Mouse (Mus musculus) stomach, postnatal 0 days (tissue): Measurements from ENCODE around the gene Upp2. TPM values are rescaled to one million over a fixed set of nuclear protein-coding genes. Genes with fewer than 3 reads are reported as not detected.
A peak's percentile ranks its signal among the peaks of the same experiment; 100 is the strongest.

Source experiments
- ATAC-seq: fragments of 200-750 bp; cut with Nextera tagmentation; 2 replicates; pipeline ENCODE4 v1.8.0; 2017; ENCODE audit not compliant: low FRiP score, low TSS enrichment
- DNase-seq: peaks from one replicate; pipeline ENCODE4 v3.0.0-alpha.2; 2016; ENCODE audit warnings: low spot score
- H3K27ac ChIP-seq: fragments of 300-500 bp; sonication (generic); replicated peaks from 2 replicates; pipeline ENCODE4 v1.5.1; 2014; ENCODE audit warnings: mild to moderate bottlenecking, control low read depth
- H3K27me3 ChIP-seq: fragments of 300-500 bp; sonication (generic); 2 replicates; pipeline ENCODE4 v1.6.1; 2014; ENCODE audit warnings: low read length; ENCODE audit not compliant: control insufficient read depth, insufficient read depth
- H3K36me3 ChIP-seq: fragments of 300-500 bp; sonication (generic); 2 replicates; pipeline ENCODE4 v1.6.1; 2014; ENCODE audit warnings: low read length, mixed read lengths; ENCODE audit not compliant: control insufficient read depth, insufficient read depth
- H3K4me1 ChIP-seq: fragments of 300-500 bp; sonication (generic); replicated peaks from 2 replicates; pipeline ENCODE4 v1.6.1; 2014; ENCODE audit warnings: antibody characterized with exemption; ENCODE audit not compliant: control insufficient read depth, insufficient read depth
- H3K4me2 ChIP-seq: fragments of 300-500 bp; sonication (generic); replicated peaks from 2 replicates; pipeline ENCODE4 v1.6.1; 2014; ENCODE audit warnings: low read depth, mild to moderate bottlenecking, control low read depth, moderate library complexity
- H3K4me3 ChIP-seq: fragments of 300-500 bp; sonication (generic); 2 replicates; pipeline ENCODE4 v1.5.1; 2014; ENCODE audit warnings: low read depth, low read length, control low read depth
- H3K9ac ChIP-seq: fragments of 300-500 bp; sonication (generic); 2 replicates; pipeline ENCODE4 v1.6.1; 2014; ENCODE audit warnings: mild to moderate bottlenecking, low read length, control low read depth, mixed read lengths
- H3K9me3 ChIP-seq: fragments of 300-500 bp; sonication (generic); 2 replicates; pipeline ENCODE4 v1.6.1; 2016; ENCODE audit warnings: low read length; ENCODE audit not compliant: control insufficient read depth
- CTCF ChIP-seq: IDR thresholded peaks from 2 replicates; pipeline ENCODE4 v1.5.1; 2016; ENCODE audit warnings: antibody characterized with exemption, low read depth, mild to moderate bottlenecking, moderate library complexity
- EP300 ChIP-seq: optimal IDR thresholded peaks from 2 replicates; pipeline ENCODE3; 2016; ENCODE audit warnings: antibody characterized with exemption
- WGBS: fragments of 180-500 bp; shearing (Covaris S2); extraction: QIAGEN DNeasy Blood & Tissue Kit; methylation state at CpG from one replicate; pipeline ENCODE4 v1.1.7; 2014; 5-methylcytosine and 5-hydroxymethylcytosine counted together
- polyA plus RNA-seq: library from polyadenylated mRNA; unstranded; fragments of >200 nt; fragmentation: Nextera tagmentation; extraction: Ambion mirVana; gene quantifications from 2 replicates; pipeline ENCODE4 v1.2.1, GENCODE M21; 2015

Upp2 gene
- polyA plus RNA-seq, 1 experiment from 2014 or later: 6.1 TPM

GRCm38 (mm10) chr2:58533521-58534001 lies 33.5 kb upstream of the Upp2 start:
- no peaks in the 10 kb centered on the region for H3K9me3 ChIP-seq
- no peak for TF ChIP-seq CTCF
- no peak for TF ChIP-seq EP300
- 19% methylated on average over 7 of the region's 7 CpGs for WGBS
- H3K4me1 ChIP-seq: 0 out of 2 replicates have a peak, but pooled peaks cover 7% of the 10 kb centered on the region
- no peak overlapping the region for H3K4me3 ChIP-seq
- no peak overlapping the region for H3K4me2 ChIP-seq
- H3K27me3 ChIP-seq: no peaks in the 10 kb centered on the region
- no peak overlapping the region for H3K9ac ChIP-seq
- no peak for DNase-seq
- H3K36me3 ChIP-seq: no peaks in the 10 kb centered on the region
- no peak for ATAC-seq
- peak overlapping the region; percentile 74; the same call in 1 of the 2 replicates for H3K27ac ChIP-seq

GRCm38 (mm10) chr2:58534379-58534778 lies 32.7 kb upstream of the Upp2 start:
- no peak overlapping the region for H3K4me2 ChIP-seq
- no peaks in the 10 kb centered on the region for H3K36me3 ChIP-seq
- 0 out of 2 replicates have a peak, but pooled peaks cover 9% of the 10 kb centered on the region for H3K4me1 ChIP-seq
- H3K9ac ChIP-seq: no peak overlapping the region
- TF ChIP-seq CTCF: no peak
- TF ChIP-seq EP300: no peak
- H3K27ac ChIP-seq: no peak overlapping the region
- ATAC-seq: no peak
- H3K9me3 ChIP-seq: no peaks in the 10 kb centered on the region
- WGBS: 84% methylated on average over 4 of the region's 4 CpGs
- no peak for DNase-seq
- no peaks in the 10 kb centered on the region for H3K27me3 ChIP-seq
- H3K4me3 ChIP-seq: no peak overlapping the region

- no peak overlapping the region for H3K4me3 ChIP-seq
- 75% methylated on average over 8 of the region's 8 CpGs for WGBS
- H3K27me3 ChIP-seq: no peaks in the 10 kb centered on the region
- H3K9ac ChIP-seq: no peak overlapping the region
- ATAC-seq (no peak), DNase-seq (no peak)
- H3K4me2 ChIP-seq: no peak overlapping the region
- H3K27ac ChIP-seq: no peak overlapping the region
- no peaks in the 10 kb centered on the region for H3K9me3 ChIP-seq
- H3K4me1 ChIP-seq: 0 out of 2 replicates have a peak, but pooled peaks cover 7% of the 10 kb centered on the region
- TF ChIP-seq EP300 (no peak), CTCF (no peak)
- H3K36me3 ChIP-seq: no peaks in the 10 kb centered on the region
Measured at GRCm38 (mm10) chr2:58535233-58535632, 31.9 kb upstream of the Upp2 start.

GRCm38 (mm10) chr2:58536796-58537195 lies 30.3 kb upstream of the Upp2 start:
- Histone ChIP-seq H3K27ac (no peak overlapping the region), H3K4me1 (0 out of 2 replicates have a peak, but pooled peaks cover 7% of the 10 kb centered on the region), H3K4me2 (no peak overlapping the region), H3K9ac (no peak overlapping the region), H3K9me3 (no peaks in the 10 kb centered on the region), H3K27me3 (no peaks in the 10 kb centered on the region), H3K36me3 (no peaks in the 10 kb centered on the region), H3K4me3 (no peak overlapping the region)
- TF ChIP-seq CTCF: no peak
- no peak for TF ChIP-seq EP300
- DNase-seq (no peak), ATAC-seq (no peak)
- 92% methylated on average over 3 of the region's 3 CpGs for WGBS

GRCm38 (mm10) chr2:58538196-58538595 lies 28.9 kb upstream of the Upp2 start:
- Histone ChIP-seq H3K4me3 (no peak overlapping the region), H3K27me3 (no peaks in the 10 kb centered on the region), H3K4me1 (0 out of 2 replicates have a peak, but pooled peaks cover 9% of the 10 kb centered on the region), H3K9ac (no peak overlapping the region), H3K4me2 (no peak overlapping the region), H3K36me3 (no peaks in the 10 kb centered on the region), H3K9me3 (no peaks in the 10 kb centered on the region), H3K27ac (no peak overlapping the region)
- ATAC-seq (no peak), DNase-seq (no peak)
- no peak for TF ChIP-seq CTCF
- TF ChIP-seq EP300: no peak
- WGBS: 91% methylated on average over 6 of the region's 6 CpGs

GRCm38 (mm10) chr2:58543252-58543651 lies 23.8 kb upstream of the Upp2 start:
- 0 out of 2 replicates have a peak, but pooled peaks cover 4% of the 10 kb centered on the region for H3K4me1 ChIP-seq
- H3K27ac ChIP-seq: no peak overlapping the region
- H3K9ac ChIP-seq: no peak overlapping the region
- 85% methylated on average over 5 of the region's 5 CpGs for WGBS
- ATAC-seq (no peak), DNase-seq (no peak)
- no peak overlapping the region for H3K4me2 ChIP-seq
- no peaks in the 10 kb centered on the region for H3K36me3 ChIP-seq
- no peaks in the 10 kb centered on the region for H3K27me3 ChIP-seq
- H3K4me3 ChIP-seq: no peak overlapping the region
- H3K9me3 ChIP-seq: no peaks in the 10 kb centered on the region
- TF ChIP-seq EP300 (no peak), CTCF (no peak)
